Mouse (Mus musculus) embryo, embryonic 10 days (tissue): ENCODE measurements at regions not wholly inside any gene's neighbourhood (a gene's known extent, or its start where the extent isn't known, plus 50 kb on each side); places are given as distances from the start of the nearest gene placed in this dataset.
A peak's percentile ranks its signal among the peaks of the same experiment; 100 is the strongest.

ENCODE experiments used
- DNase-seq: peaks from one replicate; pipeline ENCODE4 v3.0.0-alpha.2; 2015; ENCODE audit warnings: low spot score

- DNase-seq, result no peak
Measured at GRCm38 (mm10) chr3:52643100-52643551, 373.9 kb downstream of the Cog6 start.

- no peak for DNase-seq
Measured at GRCm38 (mm10) chr3:52641226-52642181, 373.4 kb downstream of the Foxo1 start.

GRCm38 (mm10) chr3:52640250-52641147 is 372.4 kb downstream of the Foxo1 start:
- DNase-seq, result no peak

- no peak for DNase-seq
Measured at GRCm38 (mm10) chr3:52638816-52639215, 370.7 kb downstream of the Foxo1 start.

GRCm38 (mm10) chr3:52634353-52634752 is 366.2 kb downstream of the Foxo1 start:
- DNase-seq, result no peak

GRCm38 (mm10) chr3:52633491-52634100 is 365.5 kb downstream of the Foxo1 start:
- no peak for DNase-seq

GRCm38 (mm10) chr3:52632635-52633034 is 364.5 kb downstream of the Foxo1 start:
- no peak for DNase-seq

- DNase-seq, result no peak
Measured at GRCm38 (mm10) chr3:52630209-52630608, 362.1 kb downstream of the Foxo1 start.

- DNase-seq, result no peak
Measured at GRCm38 (mm10) chr3:52625125-52625524, 357.0 kb downstream of the Foxo1 start.

GRCm38 (mm10) chr3:52622530-52622929 is 354.4 kb downstream of the Foxo1 start:
- no peak for DNase-seq

GRCm38 (mm10) chr3:52621936-52622335 is 353.8 kb downstream of the Foxo1 start:
- no peak for DNase-seq

GRCm38 (mm10) chr3:52618925-52619224 is 350.7 kb downstream of the Foxo1 start:
- DNase-seq, result no peak

GRCm38 (mm10) chr3:52618212-52618924 is 350.2 kb downstream of the Foxo1 start:
- DNase-seq, result no peak

GRCm38 (mm10) chr3:52617413-52618149 is 349.4 kb downstream of the Foxo1 start:
- DNase-seq, result peak; percentile 33

GRCm38 (mm10) chr3:52611881-52612280 is 343.7 kb downstream of the Foxo1 start:
- no peak for DNase-seq

GRCm38 (mm10) chr3:52610466-52610865 is 342.3 kb downstream of the Foxo1 start:
- no peak for DNase-seq

GRCm38 (mm10) chr3:52608086-52608426 is 339.9 kb downstream of the Foxo1 start:
- no peak for DNase-seq

GRCm38 (mm10) chr3:52607379-52608085 is 339.4 kb downstream of the Foxo1 start:
- DNase-seq, result no peak

GRCm38 (mm10) chr3:52605261-52605771 is 337.2 kb downstream of the Foxo1 start:
- no peak for DNase-seq

GRCm38 (mm10) chr3:52603244-52603704 is 335.1 kb downstream of the Foxo1 start:
- peak; percentile 59 for DNase-seq
